Mouse (Mus musculus) stomach, postnatal 0 days (tissue): Measurements from ENCODE around the gene Zp1. TPM values are rescaled to one million over a fixed set of nuclear protein-coding genes. Genes with fewer than 3 reads are reported as not detected.

Source experiments
- ATAC-seq: fragments of 200-750 bp; cut with Nextera tagmentation; 2 replicates; pipeline ENCODE4 v1.8.0; 2017; ENCODE audit not compliant: low FRiP score, low TSS enrichment
- DNase-seq: peaks from one replicate; pipeline ENCODE4 v3.0.0-alpha.2; 2016; ENCODE audit warnings: low spot score
- H3K27ac ChIP-seq: fragments of 300-500 bp; sonication (generic); replicated peaks from 2 replicates; pipeline ENCODE4 v1.5.1; 2014; ENCODE audit warnings: mild to moderate bottlenecking, control low read depth
- H3K27me3 ChIP-seq: fragments of 300-500 bp; sonication (generic); 2 replicates; pipeline ENCODE4 v1.6.1; 2014; ENCODE audit warnings: low read length; ENCODE audit not compliant: control insufficient read depth, insufficient read depth
- H3K36me3 ChIP-seq: fragments of 300-500 bp; sonication (generic); 2 replicates; pipeline ENCODE4 v1.6.1; 2014; ENCODE audit warnings: low read length, mixed read lengths; ENCODE audit not compliant: control insufficient read depth, insufficient read depth
- H3K4me1 ChIP-seq: fragments of 300-500 bp; sonication (generic); replicated peaks from 2 replicates; pipeline ENCODE4 v1.6.1; 2014; ENCODE audit warnings: antibody characterized with exemption; ENCODE audit not compliant: control insufficient read depth, insufficient read depth
- H3K4me2 ChIP-seq: fragments of 300-500 bp; sonication (generic); replicated peaks from 2 replicates; pipeline ENCODE4 v1.6.1; 2014; ENCODE audit warnings: low read depth, mild to moderate bottlenecking, control low read depth, moderate library complexity
- H3K4me3 ChIP-seq: fragments of 300-500 bp; sonication (generic); 2 replicates; pipeline ENCODE4 v1.5.1; 2014; ENCODE audit warnings: low read depth, low read length, control low read depth
- H3K9ac ChIP-seq: fragments of 300-500 bp; sonication (generic); 2 replicates; pipeline ENCODE4 v1.6.1; 2014; ENCODE audit warnings: mild to moderate bottlenecking, low read length, control low read depth, mixed read lengths
- H3K9me3 ChIP-seq: fragments of 300-500 bp; sonication (generic); 2 replicates; pipeline ENCODE4 v1.6.1; 2016; ENCODE audit warnings: low read length; ENCODE audit not compliant: control insufficient read depth
- CTCF ChIP-seq: IDR thresholded peaks from 2 replicates; pipeline ENCODE4 v1.5.1; 2016; ENCODE audit warnings: antibody characterized with exemption, low read depth, mild to moderate bottlenecking, moderate library complexity
- EP300 ChIP-seq: optimal IDR thresholded peaks from 2 replicates; pipeline ENCODE3; 2016; ENCODE audit warnings: antibody characterized with exemption
- WGBS: fragments of 180-500 bp; shearing (Covaris S2); extraction: QIAGEN DNeasy Blood & Tissue Kit; methylation state at CpG from one replicate; pipeline ENCODE4 v1.1.7; 2014; 5-methylcytosine and 5-hydroxymethylcytosine counted together
- polyA plus RNA-seq: library from polyadenylated mRNA; unstranded; fragments of >200 nt; fragmentation: Nextera tagmentation; extraction: Ambion mirVana; gene quantifications from 2 replicates; pipeline ENCODE4 v1.2.1, GENCODE M21; 2015

Zp1 gene
- polyA plus RNA-seq, 1 experiment from 2014 or later, result 0.08 TPM

GRCm38 (mm10) chr19:10881426-10882154 is 38.8 kb downstream of the Zp1 start, which contains the start of gene Tmem109:
TSS of gene Tmem109 (minus strand) at chr19:10882001.
- peak within 1 kb of the TSS; percentile 88 for H3K4me2 ChIP-seq
- peak within 1 kb of the TSS; percentile 94 for H3K27ac ChIP-seq
- no peaks in the 10 kb centered on the region for H3K4me1 ChIP-seq
- no peaks in the 10 kb centered on the region for H3K9me3 ChIP-seq
- H3K4me3 ChIP-seq, result peak within 1 kb of the TSS; percentile 64
- ATAC-seq, result peak; percentile 84
- H3K9ac ChIP-seq, result peak within 1 kb of the TSS; percentile 73
- under 1% methylated on average over 49 of the region's 49 CpGs for WGBS
- H3K36me3 ChIP-seq, result no peaks in the 10 kb centered on the region
- peak; percentile 58 for TF ChIP-seq CTCF
- no peak for TF ChIP-seq EP300
- peak; percentile 94 for DNase-seq
- H3K27me3 ChIP-seq, result no peaks in the 10 kb centered on the region

GRCm38 (mm10) chr19:10880975-10881425 is 39.4 kb downstream of the Zp1 start:
- no peaks in the 10 kb centered on the region for H3K27me3 ChIP-seq
- peak overlapping the region; percentile 73 for H3K9ac ChIP-seq
- H3K27ac ChIP-seq, result peak overlapping the region; percentile 94
- TF ChIP-seq CTCF (no peak), EP300 (no peak)
- no peaks in the 10 kb centered on the region for H3K36me3 ChIP-seq
- under 1% methylated on average over 13 of the region's 14 CpGs for WGBS
- no peaks in the 10 kb centered on the region for H3K9me3 ChIP-seq
- DNase-seq, result peak; percentile 59
- H3K4me1 ChIP-seq, result no peaks in the 10 kb centered on the region
- H3K4me2 ChIP-seq, result peak overlapping the region; percentile 88
- H3K4me3 ChIP-seq, result peak overlapping the region; percentile 64
- ATAC-seq, result peak; percentile 62

- Histone ChIP-seq H3K9me3 (no peaks in the 10 kb centered on the region), H3K9ac (peak overlapping the region; percentile 73; the same call in 1 of the 2 replicates), H3K4me2 (peak overlapping the region; percentile 88), H3K4me1 (no peaks in the 10 kb centered on the region), H3K27ac (peak overlapping the region; percentile 94), H3K4me3 (peak overlapping the region; percentile 64), H3K27me3 (no peaks in the 10 kb centered on the region), H3K36me3 (no peaks in the 10 kb centered on the region)
- ATAC-seq, result peak; percentile 78
- TF ChIP-seq CTCF, result peak; percentile 71
- TF ChIP-seq EP300, result peak; percentile 91
- 26% methylated on average over 6 of the region's 7 CpGs for WGBS
- peak; percentile 83 for DNase-seq
These were observed 40.1 kb downstream of the Zp1 start for GRCm38 (mm10) chr19:10880085-10880974.

- Histone ChIP-seq H3K4me1 (no peaks in the 10 kb centered on the region), H3K27me3 (no peaks in the 10 kb centered on the region), H3K27ac (no peak overlapping the region), H3K4me3 (no peak overlapping the region), H3K9me3 (no peaks in the 10 kb centered on the region), H3K36me3 (peaks cover 4% of the 10 kb centered on the region; the same call in 1 of the 2 replicates), H3K9ac (no peak overlapping the region), H3K4me2 (no peak overlapping the region)
- ATAC-seq (no peak), DNase-seq (no peak)
- 79% methylated on average over 7 of the region's 7 CpGs for WGBS
- TF ChIP-seq CTCF, result no peak
- TF ChIP-seq EP300, result no peak
These were observed 42.1 kb downstream of the Zp1 start for GRCm38 (mm10) chr19:10878201-10878837.

GRCm38 (mm10) chr19:10871328-10871961 is 49.0 kb downstream of the Zp1 start:
- TF ChIP-seq EP300 (no peak), CTCF (no peak)
- Histone ChIP-seq H3K4me2 (no peak overlapping the region), H3K9me3 (no peaks in the 10 kb centered on the region), H3K9ac (no peak overlapping the region), H3K27ac (0 out of 2 replicates have a peak overlapping the region, but pooled peaks have one; percentile 24), H3K27me3 (no peaks in the 10 kb centered on the region), H3K4me1 (peaks cover 8% of the 10 kb centered on the region; the same call in 1 of the 2 replicates), H3K36me3 (peaks cover 19% of the 10 kb centered on the region), H3K4me3 (no peak overlapping the region)
- 77% methylated on average over 13 of the region's 14 CpGs for WGBS
- no peak for ATAC-seq
- DNase-seq, result no peak
